Mouse (Mus musculus): Measurements from ENCODE around the gene Wars.
A peak's percentile ranks its signal among the peaks of the same experiment; 100 is the strongest.

Gene Wars

GRCm38 (mm10) chr12:108857109-108857508, 36.9 kb downstream of the Wars start:
- no peak for DNase-seq (ENCODE audit: low spot score)

GRCm38 (mm10) chr12:108856186-108856585, 37.8 kb downstream of the Wars start:
- DNase-seq (ENCODE audit: low spot score) = no peak

GRCm38 (mm10) chr12:108855081-108855480, 38.9 kb downstream of the Wars start:
- DNase-seq (ENCODE audit: low spot score) = no peak

GRCm38 (mm10) chr12:108852822-108853221, 41.2 kb downstream of the Wars start:
- DNase-seq (ENCODE audit: low spot score) = no peak

- DNase-seq (ENCODE audit: low spot score) = no peak
Observed at GRCm38 (mm10) chr12:108850886-108851285, 43.1 kb downstream of the Wars start.

GRCm38 (mm10) chr12:108850129-108850528, 43.8 kb downstream of the Wars start:
- DNase-seq (ENCODE audit: low spot score) = peak; percentile 43

- DNase-seq (ENCODE audit: low spot score) = no peak
Observed at GRCm38 (mm10) chr12:108849488-108850022, 44.4 kb downstream of the Wars start.

- peak; percentile 32 for DNase-seq (ENCODE audit: low spot score)
Observed at GRCm38 (mm10) chr12:108848033-108848432, 45.9 kb downstream of the Wars start.

- no peak for DNase-seq (ENCODE audit: low spot score)
Observed at GRCm38 (mm10) chr12:108842663-108843062, 51.3 kb downstream of the Wars start.

- peak; percentile 90 for DNase-seq (ENCODE audit: low spot score)
Observed at GRCm38 (mm10) chr12:108841181-108841580, 52.8 kb downstream of the Wars start.

GRCm38 (mm10) chr12:108836722-108837121, 57.3 kb downstream of the Wars start:
- DNase-seq (ENCODE audit: low spot score) = no peak

- DNase-seq (ENCODE audit: low spot score) = peak; percentile 97
Observed at GRCm38 (mm10) chr12:108835840-108836409, 58.0 kb downstream of the Wars start, which contains the start of the genes Slc25a29 and Slc25a47. Gene Slc25a29, minus strand, starts transcription at chr12:108835883. Gene Slc25a47, plus strand, starts transcription at chr12:108836046.

GRCm38 (mm10) chr12:108835208-108835839, 58.6 kb downstream of the Wars start:
- DNase-seq (ENCODE audit: low spot score) = no peak

- peak; percentile 36 for DNase-seq (ENCODE audit: low spot score)
Observed at GRCm38 (mm10) chr12:108834786-108835185, 59.2 kb downstream of the Wars start.

- no peak for DNase-seq (ENCODE audit: low spot score)
Observed at GRCm38 (mm10) chr12:108834337-108834736, 59.6 kb downstream of the Wars start.

- DNase-seq (ENCODE audit: low spot score) = no peak
Observed at GRCm38 (mm10) chr12:108833408-108833807, 60.6 kb downstream of the Wars start.

- no peak for DNase-seq (ENCODE audit: low spot score)
Observed at GRCm38 (mm10) chr12:108832851-108833250, 61.1 kb downstream of the Wars start.

- DNase-seq (ENCODE audit: low spot score) = peak; percentile 78
Observed at GRCm38 (mm10) chr12:108831966-108832643, 61.9 kb downstream of the Wars start.

GRCm38 (mm10) chr12:108830358-108830757, 63.6 kb downstream of the Wars start:
- DNase-seq (ENCODE audit: low spot score) = no peak

GRCm38 (mm10) chr12:108829636-108830035, 64.3 kb downstream of the Wars start:
- no peak for DNase-seq (ENCODE audit: low spot score)

GRCm38 (mm10) chr12:108827641-108828040, 66.3 kb downstream of the Wars start:
- no peak for DNase-seq (ENCODE audit: low spot score)

- DNase-seq (ENCODE audit: low spot score) = no peak
Observed at GRCm38 (mm10) chr12:108826958-108827535, 66.9 kb downstream of the Wars start.

Measured in lung, postnatal 25 days (tissue).